Mouse (Mus musculus) spleen, adult 2 months (tissue): ENCODE data around the gene Fhit.
"Not testable (repeated sequence)": the region's sequence is repeated elsewhere in the genome, so short reads cannot be mapped to it uniquely, and the experiment has no call there.

Experiments used
- CTCF ChIP-seq: fragments of 200-500 bp; IDR thresholded peaks from 2 replicates; pipeline ENCODE4 v1.5.1; 2011; ENCODE audit warnings: mild to moderate bottlenecking, inconsistent platforms; ENCODE audit not compliant: insufficient read depth, insufficient read length, insufficient replicate concordance; ENCODE audit errors: extremely low read depth
- POLR2A ChIP-seq: fragments of 200-500 bp; IDR thresholded peaks from 2 replicates; pipeline ENCODE4 v1.6.1; 2011; ENCODE audit warnings: low read depth, low read length, inconsistent platforms

- TF ChIP-seq POLR2A, CTCF: not testable (repeated sequence)
Measured at GRCm38 (mm10) chr14:10754883-10755282, 407.0 kb downstream of the Fhit start.
